Mouse (Mus musculus) erythroblast, embryonic 14.5 days (primary cell): ENCODE results near the gene Gemin4. TPM values are rescaled to one million over a fixed set of nuclear protein-coding genes. Genes with fewer than 3 reads are reported as not detected.

ENCODE experiments used
- H3K27me3 ChIP-seq: 2 replicates; pipeline ENCODE4 v1.6.1; 2012; ENCODE audit warnings: inconsistent platforms; ENCODE audit not compliant: control insufficient read depth
- H3K36me3 ChIP-seq: 2 replicates; pipeline ENCODE4 v1.6.1; 2012; ENCODE audit warnings: mild to moderate bottlenecking, inconsistent platforms; ENCODE audit not compliant: control insufficient read depth
- H3K4me1 ChIP-seq: 2 replicates; pipeline ENCODE4 v1.6.1; 2012; ENCODE audit warnings: inconsistent platforms; ENCODE audit not compliant: control insufficient read depth
- H3K4me3 ChIP-seq: replicated peaks from 2 replicates; pipeline ENCODE3; 2012; ENCODE audit warnings: moderate library complexity, mild to moderate bottlenecking, inconsistent platforms
- H3K9me3 ChIP-seq: 2 replicates; pipeline ENCODE4 v1.6.1; 2012; ENCODE audit warnings: low read length, inconsistent platforms, mixed read lengths; ENCODE audit not compliant: control insufficient read depth
- GATA1 ChIP-seq: IDR thresholded peaks from 2 replicates; pipeline ENCODE4 v1.6.1; 2012; ENCODE audit warnings: low read length, inconsistent platforms, mixed read lengths
- TAL1 ChIP-seq: IDR thresholded peaks from 3 replicates; pipeline ENCODE4 v1.6.1; 2012; ENCODE audit warnings: low read length, inconsistent platforms, mixed read lengths
- polyA plus RNA-seq: library from polyadenylated mRNA; stranded (reverse); fragments of >175 nt; gene quantifications from 2 replicates; pipeline ENCODE4 v1.2.3, GENCODE M21; 2012

The Gemin4 gene
- polyA plus RNA-seq, 1 experiment, result 0.07 TPM

- Histone ChIP-seq H3K36me3 (peaks cover 28% of the 10 kb centered on the region), H3K4me1 (peaks cover 2% of the 10 kb centered on the region; the same call in 1 of the 2 replicates)
- TF ChIP-seq TAL1 (no peak), GATA1 (no peak)
These were observed 47.3 kb downstream of the Gemin4 start for GRCm38 (mm10) chr11:76170207-76170606.

GRCm38 (mm10) chr11:76168976-76169375 is 48.5 kb downstream of the Gemin4 start:
- no peaks in the 10 kb centered on the region for H3K27me3 ChIP-seq
- H3K4me3 ChIP-seq, result no peak overlapping the region
- H3K9me3 ChIP-seq, result no peaks in the 10 kb centered on the region
- no peak for TF ChIP-seq GATA1
- TF ChIP-seq TAL1, result no peak
- H3K36me3 ChIP-seq, result peaks cover 21% of the 10 kb centered on the region
- peaks cover 2% of the 10 kb centered on the region; the same call in 1 of the 2 replicates for H3K4me1 ChIP-seq

More at GRCm38 (mm10) chr11:76170207-76170606, 47.3 kb downstream of the Gemin4 start:
- Histone ChIP-seq H3K9me3 (no peaks in the 10 kb centered on the region), H3K4me3 (no peak overlapping the region), H3K27me3 (no peaks in the 10 kb centered on the region)

- Histone ChIP-seq H3K4me1 (peaks cover 2% of the 10 kb centered on the region; the same call in 1 of the 2 replicates), H3K27me3 (no peaks in the 10 kb centered on the region), H3K4me3 (no peak overlapping the region), H3K9me3 (no peaks in the 10 kb centered on the region), H3K36me3 (peaks cover 13% of the 10 kb centered on the region)
- no peak for TF ChIP-seq GATA1
- no peak for TF ChIP-seq TAL1
These were observed 50.2 kb downstream of the Gemin4 start for GRCm38 (mm10) chr11:76167079-76167765.

- TF ChIP-seq GATA1 (no peak), TAL1 (no peak)
- Histone ChIP-seq H3K4me3 (no peak overlapping the region), H3K36me3 (peaks cover 10% of the 10 kb centered on the region)
These were observed 50.8 kb downstream of the Gemin4 start for GRCm38 (mm10) chr11:76166657-76167056.

More at GRCm38 (mm10) chr11:76166657-76167056, 50.8 kb downstream of the Gemin4 start:
- Histone ChIP-seq H3K27me3 (no peaks in the 10 kb centered on the region), H3K4me1 (peaks cover 2% of the 10 kb centered on the region; the same call in 1 of the 2 replicates), H3K9me3 (no peaks in the 10 kb centered on the region)

Other genes starting within 250 kb of the Gemin4 start
- gene 1700016K19Rik, start 217.8 kb downstream of the Gemin4 start, polyA plus RNA-seq, result not detected in 2 replicates
- gene Rflnb, start 189.9 kb downstream of the Gemin4 start, polyA plus RNA-seq, result 0.02 and 0.06 TPM in 2 replicates
- gene Vps53, start 38.0 kb downstream of the Gemin4 start, polyA plus RNA-seq, result 1.0 and 1.8 TPM in 2 replicates
- not detected in 2 replicates for gene Fam57a, start 38.0 kb downstream of the Gemin4 start, polyA plus RNA-seq
- not detected in 2 replicates for gene Dbil5, start 56 bp downstream of the Gemin4 start, polyA plus RNA-seq
- gene Mrm3, start 26.1 kb upstream of the Gemin4 start, polyA plus RNA-seq, result 0.77 and 0.79 TPM in 2 replicates
- gene Glod4, start 26.1 kb upstream of the Gemin4 start, polyA plus RNA-seq, result 0.15 and 0.16 TPM in 2 replicates
- gene Nxn, start 181.5 kb upstream of the Gemin4 start, polyA plus RNA-seq, result 0.04 and 0.08 TPM in 2 replicates
- gene Timm22, start 189.3 kb upstream of the Gemin4 start, polyA plus RNA-seq, result 0.77 and 1.0 TPM in 2 replicates